Mouse (Mus musculus): ENCODE measurements around the gene Bpi. TPM values are rescaled to one million over a fixed set of nuclear protein-coding genes. Genes with fewer than 3 reads are reported as not detected.

Gene Bpi
- total RNA-seq, 2 experiments from 2014 or later, result not detected

DNA sequence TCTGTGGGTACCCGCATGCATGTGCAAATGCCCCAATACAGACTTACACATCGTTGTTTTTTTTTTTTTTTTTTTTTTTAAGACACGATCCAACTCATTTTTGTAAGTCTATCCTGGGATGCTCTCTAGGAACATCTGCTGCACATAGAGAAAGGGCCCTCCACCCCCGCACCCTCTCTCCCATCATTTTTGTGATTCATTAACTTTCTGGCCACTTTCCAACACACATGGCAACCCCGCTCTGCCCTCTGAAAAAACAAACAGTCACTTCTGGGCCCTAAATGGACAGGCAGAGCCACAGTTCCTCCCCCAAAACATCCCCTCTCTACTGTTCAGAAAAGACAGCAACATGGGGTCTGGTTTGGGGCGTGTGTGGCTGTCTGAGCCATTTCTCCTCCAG is 27.8 kb downstream of the Bpi start:
- DNase-seq (ENCODE audit: low spot score), result no peak

DNA sequence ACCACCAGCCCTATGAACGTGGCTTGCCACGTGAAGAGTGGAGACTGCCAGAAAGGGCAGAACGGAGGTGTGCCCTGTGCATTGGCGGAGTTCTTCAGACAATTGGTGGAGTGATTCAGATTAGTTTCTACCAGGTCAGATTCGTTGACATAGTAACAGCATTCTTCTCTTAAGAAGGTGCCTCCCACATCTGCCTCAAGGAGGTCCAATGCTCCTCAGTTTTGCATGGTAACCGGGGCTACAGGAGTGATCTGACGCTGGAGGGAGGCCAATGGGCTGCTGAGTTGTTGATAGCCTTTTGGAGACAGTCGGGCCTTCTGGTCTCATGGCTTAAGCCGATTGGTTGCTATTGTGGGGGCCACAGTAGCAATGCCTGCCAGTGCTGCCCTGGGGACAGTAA is 37.8 kb downstream of the Bpi start:
- DNase-seq (ENCODE audit: low spot score), result no peak

DNA sequence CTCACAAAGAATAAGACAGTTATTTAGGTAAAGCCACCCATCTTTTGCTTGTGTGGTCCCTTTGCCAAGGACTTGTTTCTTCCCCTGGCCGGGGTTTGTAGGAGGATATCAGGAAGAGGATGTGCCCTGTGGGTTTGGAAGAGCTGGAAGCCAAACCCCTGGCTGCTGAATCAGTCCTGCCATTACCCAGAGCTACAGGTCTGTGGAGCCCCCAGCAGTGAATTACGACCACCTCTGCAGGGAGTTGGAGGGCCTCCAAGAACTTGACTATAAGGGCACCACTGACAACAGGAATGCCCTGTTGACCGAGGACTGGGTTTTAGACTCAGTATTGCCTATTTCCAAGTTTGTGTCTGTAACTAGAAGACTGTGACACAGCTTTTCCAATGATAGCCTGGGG is 41.3 kb downstream of the Bpi start:
- no peak for DNase-seq (ENCODE audit: low spot score)

DNA sequence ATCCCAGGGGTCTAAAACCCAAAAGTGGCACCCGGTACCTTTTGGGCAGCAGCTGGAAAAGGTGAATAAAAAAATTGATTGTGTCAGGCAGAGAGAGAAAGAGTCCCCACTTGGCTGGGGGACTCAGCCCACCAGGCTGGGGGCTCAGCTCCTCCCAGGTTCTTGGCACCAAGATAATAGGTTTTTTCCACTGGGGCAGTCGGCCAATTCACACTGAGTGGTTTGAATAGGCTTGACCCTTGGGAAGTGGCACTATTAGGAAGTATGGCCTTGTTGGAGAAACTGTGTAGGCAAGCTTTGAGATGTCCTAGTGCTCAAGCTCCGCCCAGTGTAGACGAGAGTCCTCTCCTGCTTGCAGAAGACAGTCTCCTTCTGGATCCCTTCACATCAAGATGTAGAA is 41.8 kb downstream of the Bpi start:
- DNase-seq (ENCODE audit: low spot score), result no peak

DNA sequence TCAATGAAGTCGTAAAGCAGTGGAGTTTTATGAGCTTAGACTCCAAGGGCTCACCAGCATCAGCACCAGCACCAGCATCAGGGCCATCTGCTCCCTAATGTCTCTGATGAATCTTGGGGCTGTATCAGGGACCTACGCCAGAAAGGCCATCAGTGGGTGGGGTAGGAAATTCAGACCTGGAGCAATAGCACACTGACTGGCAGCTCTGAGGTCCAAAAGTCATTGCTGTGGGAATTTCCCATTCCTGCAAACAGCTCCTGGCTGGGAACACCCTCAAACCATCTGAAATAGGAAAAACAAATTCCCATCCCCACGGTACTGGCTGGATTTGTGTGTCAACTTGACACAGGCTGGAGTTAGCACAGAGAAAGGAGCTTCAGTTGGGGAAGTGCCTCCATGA is 44.9 kb downstream of the Bpi start:
- DNase-seq (ENCODE audit: low spot score), result peak; percentile 17

DNA sequence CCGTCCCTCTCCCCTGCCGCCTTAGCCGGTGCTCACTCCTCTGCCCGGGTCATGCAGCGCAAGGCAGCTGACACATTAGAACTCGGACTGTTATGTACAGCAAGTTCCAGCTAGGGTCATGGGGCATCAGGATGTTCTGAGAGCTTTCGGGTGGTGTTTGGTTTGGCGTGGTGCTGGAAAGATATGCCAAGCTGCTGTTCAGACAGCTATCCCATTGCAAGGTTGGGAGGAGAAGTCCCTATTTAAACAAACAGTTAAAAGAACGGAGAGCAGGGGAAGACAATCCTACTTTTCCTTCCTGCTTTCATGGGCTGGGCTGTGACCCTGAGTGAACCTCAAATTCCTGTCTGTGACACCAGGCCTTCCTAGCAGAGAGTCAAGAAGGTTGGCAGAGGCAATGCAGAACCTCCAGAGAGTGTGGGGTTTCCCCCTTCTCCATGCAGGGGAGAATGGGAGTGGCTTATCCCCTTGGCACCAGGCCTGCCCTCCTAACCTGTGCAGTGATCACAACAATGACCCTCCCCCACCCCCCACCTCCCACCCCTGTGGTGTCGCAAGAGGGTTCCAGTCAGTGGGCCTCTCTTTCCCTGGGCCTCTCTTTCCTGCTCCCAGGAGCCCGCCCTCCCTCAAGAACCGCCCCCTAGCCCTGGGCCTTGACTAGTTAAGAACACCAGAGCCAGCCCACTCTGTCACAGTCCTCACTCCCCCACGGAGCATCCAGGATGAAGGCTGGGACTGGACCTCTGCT is 48.2 kb downstream of the Bpi start, which contains the start of gene Lbp:
Lbp (plus strand) TSS at position 546 of the 748 bp plus-strand sequence.
- peak; percentile 67 for DNase-seq (ENCODE audit: low spot score)

DNA sequence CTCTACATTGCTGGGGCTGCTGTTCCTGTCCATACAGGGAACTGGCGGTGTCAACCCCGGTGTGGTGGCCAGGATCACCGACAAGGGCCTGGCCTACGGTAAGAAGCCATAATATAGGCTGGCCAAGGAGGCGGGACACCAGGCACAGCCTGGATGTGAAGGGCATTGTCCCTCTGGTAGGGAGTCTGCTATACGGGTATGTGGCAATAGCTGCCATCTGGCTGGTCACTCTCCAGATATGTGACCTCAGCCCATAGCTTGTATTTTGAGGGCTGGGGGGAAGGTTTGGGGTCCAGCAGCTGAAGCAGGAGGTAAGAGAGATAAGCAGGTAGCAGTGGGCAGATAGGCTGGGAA is 48.8 kb downstream of the Bpi start:
- DNase-seq (ENCODE audit: low spot score), result no peak

DNA sequence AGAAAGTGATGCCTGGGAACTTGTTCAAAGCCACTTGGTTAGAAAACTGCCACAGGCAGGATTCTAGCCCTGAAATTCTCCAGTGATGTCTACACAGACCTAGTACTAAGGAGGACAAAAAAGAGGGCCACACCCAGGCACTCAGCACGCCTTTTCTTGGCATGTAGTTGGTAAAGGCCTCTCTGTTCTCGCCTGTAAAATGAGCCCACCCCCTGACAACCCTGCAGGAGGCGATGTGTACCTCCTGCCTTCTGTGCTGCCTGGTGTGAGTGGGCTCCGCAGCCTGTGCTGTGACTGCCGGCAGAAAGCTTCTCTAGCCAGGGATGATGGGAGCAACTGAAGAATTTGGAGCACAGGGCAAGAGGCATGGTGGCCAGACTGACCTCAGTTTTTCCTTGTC is 50.4 kb downstream of the Bpi start:
- no peak for DNase-seq (ENCODE audit: low spot score)

DNA sequence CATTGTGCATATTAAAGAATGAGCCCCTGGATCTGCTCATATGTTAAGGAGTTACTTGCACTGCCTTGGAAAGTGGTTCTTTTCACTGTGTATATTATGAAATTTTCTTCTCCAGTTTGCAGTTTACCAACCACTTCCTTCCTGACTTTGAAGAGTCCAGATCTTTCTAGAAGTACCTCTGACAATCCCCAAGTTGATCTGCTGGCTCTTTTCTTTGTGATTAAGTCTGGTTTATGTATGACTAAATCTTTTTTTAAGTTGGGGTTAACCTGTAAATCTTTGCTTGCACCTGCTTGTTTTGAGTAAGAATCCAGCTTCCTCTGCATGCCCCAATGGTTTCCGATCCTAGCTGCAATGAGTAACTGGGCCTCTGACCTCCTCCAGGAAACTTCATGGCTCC is 55.2 kb downstream of the Bpi start:
- no peak for DNase-seq (ENCODE audit: low spot score)

DNA sequence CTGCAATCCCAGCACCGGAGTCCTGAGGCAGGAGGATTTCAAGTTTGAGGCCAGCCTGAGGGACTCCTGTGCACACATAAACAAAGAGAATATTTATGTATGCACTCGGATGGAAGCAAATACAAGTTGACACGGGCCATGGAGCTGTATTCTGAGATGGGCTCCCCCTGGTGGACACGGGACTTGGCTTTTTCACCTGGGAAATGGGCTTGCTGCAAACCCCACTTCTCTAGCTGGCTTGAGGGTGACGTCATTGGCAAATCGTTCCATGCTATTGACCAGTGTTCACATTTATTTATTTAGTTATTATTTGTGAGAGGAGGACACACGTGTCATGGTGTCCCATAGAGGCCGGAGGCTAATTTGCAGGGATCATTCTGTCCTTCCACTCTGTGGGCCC is 58.5 kb downstream of the Bpi start:
- no peak for DNase-seq (ENCODE audit: low spot score)

DNA sequence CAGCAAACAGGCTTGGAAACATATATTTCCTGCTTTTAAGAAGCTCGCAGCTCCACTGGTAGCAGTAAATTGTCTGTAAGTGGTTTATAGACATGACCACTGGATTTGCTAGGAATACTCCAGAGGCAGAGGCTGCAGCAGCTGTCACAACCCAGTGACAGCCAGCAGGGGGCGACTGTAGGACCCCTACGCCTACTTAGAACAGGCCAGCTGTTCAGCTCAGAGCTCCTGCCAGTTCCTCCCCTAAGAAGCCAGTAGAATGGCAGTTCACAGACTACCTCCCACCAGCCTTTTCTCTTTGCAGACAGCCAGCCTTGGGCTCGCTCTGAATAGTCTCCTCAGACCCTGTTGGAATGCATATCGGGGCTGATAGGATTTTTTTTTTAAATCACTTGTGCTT is 59.1 kb downstream of the Bpi start:
- peak; percentile 23 for DNase-seq (ENCODE audit: low spot score)

DNA sequence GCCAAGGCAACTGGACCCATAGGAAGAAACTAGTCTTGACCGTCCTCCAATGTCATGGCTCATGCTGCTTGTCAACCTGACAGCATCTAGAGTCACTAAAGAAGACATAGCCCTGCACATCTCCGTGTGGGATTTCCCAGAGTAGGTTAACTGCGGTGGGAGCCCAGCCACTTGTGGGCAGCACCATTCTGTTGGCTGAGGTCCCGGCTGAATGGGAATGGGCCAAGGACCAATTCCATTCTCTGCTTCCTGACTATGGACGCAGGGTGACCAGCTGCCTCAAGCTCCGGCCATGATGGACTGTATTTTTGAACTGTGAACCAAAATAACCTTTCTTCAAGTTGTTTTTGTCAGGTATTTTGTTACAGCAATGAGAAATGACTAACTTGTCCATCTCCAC is 63.7 kb downstream of the Bpi start:
- no peak for DNase-seq (ENCODE audit: low spot score)

DNA sequence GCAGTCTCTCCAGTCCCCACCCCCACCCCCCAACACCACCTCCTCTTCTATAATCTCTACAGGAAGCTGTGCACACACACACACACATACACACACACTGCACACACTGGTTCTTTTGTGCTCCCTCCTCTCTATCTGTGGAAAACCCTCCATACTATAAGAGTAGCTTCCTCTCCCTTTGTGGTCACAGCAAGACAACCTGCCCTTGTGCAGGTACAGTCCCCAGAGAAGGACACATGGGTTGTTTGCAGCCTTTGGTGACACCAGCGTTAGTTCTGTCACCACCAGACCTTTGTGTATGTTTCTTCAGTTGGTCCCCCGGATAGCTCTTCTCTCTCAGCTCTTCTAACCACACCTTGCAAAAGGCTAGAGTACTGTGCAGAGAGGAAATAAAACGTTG is 65.0 kb downstream of the Bpi start:
- DNase-seq (ENCODE audit: low spot score), result no peak

DNA sequence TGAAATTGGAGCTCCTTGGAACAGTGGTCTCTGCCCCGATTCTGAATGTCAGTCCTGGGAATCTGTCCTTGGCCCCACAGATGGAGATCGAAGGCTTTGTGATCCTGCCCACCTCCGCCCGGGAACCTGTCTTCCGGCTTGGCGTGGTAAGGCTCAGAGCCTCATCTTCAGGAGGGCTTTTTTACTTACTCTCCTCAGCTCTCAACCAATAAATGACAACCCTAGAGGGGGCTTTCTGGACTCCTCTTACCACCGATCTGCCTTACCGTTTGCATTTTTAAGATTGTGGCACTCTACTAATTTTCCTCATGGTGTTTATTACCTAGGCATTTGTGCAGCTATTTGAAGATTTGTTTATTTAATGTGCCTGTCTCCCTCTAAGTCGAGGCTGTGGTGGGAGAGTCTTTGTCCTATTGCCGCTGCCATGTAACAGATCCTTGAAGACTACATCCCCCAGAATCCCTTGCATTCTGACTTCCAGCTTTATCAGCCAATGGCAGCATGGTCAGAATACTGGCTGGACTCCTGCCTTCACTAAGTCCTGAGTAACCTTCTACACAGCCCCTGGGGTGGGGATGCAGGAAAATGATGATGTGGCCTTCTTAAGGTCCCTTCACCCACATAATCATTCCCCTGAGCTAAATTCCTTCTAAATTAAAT is 66.8 kb downstream of the Bpi start:
- peak; percentile 26 for DNase-seq (ENCODE audit: low spot score)

DNA sequence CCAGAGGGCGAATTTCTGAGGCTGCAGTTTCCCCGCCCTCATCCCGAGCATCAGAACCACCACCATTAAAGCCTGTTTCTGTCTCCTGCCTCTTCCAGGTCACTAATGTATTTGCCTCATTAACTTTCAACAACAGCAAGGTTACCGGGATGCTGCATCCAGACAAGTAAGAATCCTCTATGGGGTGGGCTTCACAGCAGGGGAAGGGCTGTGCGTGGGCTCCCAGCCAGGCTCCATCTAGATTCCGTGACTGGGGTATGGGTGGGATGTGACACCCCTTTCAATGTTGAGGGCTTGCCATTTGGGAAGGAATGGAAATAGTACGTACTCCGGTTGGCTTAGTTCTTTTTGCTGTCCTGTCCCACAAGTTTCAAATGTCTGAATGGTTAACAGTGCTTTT is 67.7 kb downstream of the Bpi start:
- DNase-seq (ENCODE audit: low spot score), result no peak

Small RNAs within 50 kb of the gene (microRNA-seq; reads per million reads assigned to microRNA genes)
- not detected for gene Mir7685

Other genes starting within 250 kb of the Bpi start
- 10 to 100 TPM; 19.3 to 25.4 TPM for gene Tti1, start 229.7 kb upstream of the Bpi start, total RNA-seq (2021)
- gene Rprd1b, start 229.6 kb upstream of the Bpi start, total RNA-seq (2021), result 10 to 100 TPM; 23.2 to 29.3 TPM
- gene Tgm2, start 111.7 kb upstream of the Bpi start, total RNA-seq (2021), result 10 to 100 TPM; 40.7 to 47.3 TPM
- 1 to 10 TPM; 1.2 to 1.7 TPM for gene D630003M21Rik, start 28.9 kb upstream of the Bpi start, total RNA-seq (2021)
- gene Lbp, start 48.4 kb downstream of the Bpi start, total RNA-seq (2021), result 1 to 10 TPM; 5.7 to 6.0 TPM
- under 1 TPM; 0.16 to 0.28 TPM for gene Snhg11, start 117.5 kb downstream of the Bpi start, total RNA-seq (2021)
- 10 to 100 TPM; 31.3 to 34.4 TPM for gene Ralgapb, start 151.8 kb downstream of the Bpi start, total RNA-seq (2021)
- gene Adig, start 244.5 kb downstream of the Bpi start, total RNA-seq (2021), result 1 to 10 TPM; 4.0 to 5.9 TPM

Measured in gastrocnemius, adult 18-20 months (tissue).